Mouse (Mus musculus) R1 (cell line): Measurements from ENCODE around the gene Cd164.

Experiments used
- DNase-seq: peaks from one replicate; pipeline ENCODE4 v3.0.0-alpha.2; 2018; ENCODE audit warnings: low read depth, low spot score

The Cd164 gene

GRCm38 (mm10) chr10:41546396-41547165, 27.4 kb downstream of the Cd164 start:
- DNase-seq, result no peak

- no peak for DNase-seq
These were observed 31.5 kb downstream of the Cd164 start for GRCm38 (mm10) chr10:41550711-41551110.

- DNase-seq, result peak; percentile 83
These were observed 33.1 kb downstream of the Cd164 start for GRCm38 (mm10) chr10:41552319-41552718.

- peak; percentile 29 for DNase-seq
These were observed 33.8 kb downstream of the Cd164 start for GRCm38 (mm10) chr10:41552847-41553589.

GRCm38 (mm10) chr10:41553711-41554110, 34.5 kb downstream of the Cd164 start:
- DNase-seq, result no peak

- DNase-seq, result no peak
These were observed 35.9 kb downstream of the Cd164 start for GRCm38 (mm10) chr10:41555081-41555480.

GRCm38 (mm10) chr10:41558401-41558800, 39.2 kb downstream of the Cd164 start:
- no peak for DNase-seq

- no peak for DNase-seq
These were observed 42.6 kb downstream of the Cd164 start for GRCm38 (mm10) chr10:41561701-41562395.

GRCm38 (mm10) chr10:41565141-41565540, 45.9 kb downstream of the Cd164 start:
- DNase-seq, result no peak

GRCm38 (mm10) chr10:41568306-41568705, 49.1 kb downstream of the Cd164 start:
- DNase-seq, result no peak

GRCm38 (mm10) chr10:41571065-41571464, 51.9 kb downstream of the Cd164 start:
- DNase-seq, result no peak

- no peak for DNase-seq
These were observed 53.1 kb downstream of the Cd164 start for GRCm38 (mm10) chr10:41572274-41572673.

GRCm38 (mm10) chr10:41573190-41573589, 54.0 kb downstream of the Cd164 start:
- DNase-seq, result no peak

GRCm38 (mm10) chr10:41575451-41576327, 56.5 kb downstream of the Cd164 start:
- no peak for DNase-seq

GRCm38 (mm10) chr10:41576328-41576833, 57.2 kb downstream of the Cd164 start:
- no peak for DNase-seq

GRCm38 (mm10) chr10:41578541-41578940, 59.3 kb downstream of the Cd164 start:
- no peak for DNase-seq

- no peak for DNase-seq
These were observed 61.2 kb downstream of the Cd164 start for GRCm38 (mm10) chr10:41580441-41580840.
